Mouse (Mus musculus): ENCODE data around the gene Mfng. TPM values are rescaled to one million over a fixed set of nuclear protein-coding genes. Genes with fewer than 3 reads are reported as not detected.
A peak's percentile ranks its signal among the peaks of the same experiment; 100 is the strongest.

The Mfng gene
- polyA plus RNA-seq, 1 experiment from 2014 or later, result 113 TPM

- Histone ChIP-seq H3K4me2 (ENCODE audit: low read depth, low read length, severe bottlenecking) (no peak overlapping the region), H3K27me3 (ENCODE audit: control insufficient read depth, insufficient read depth, low read length) (no peaks in the 10 kb centered on the region), H3K9ac (ENCODE audit: low read length) (no peak overlapping the region), H3K4me1 (replicated peaks; ENCODE audit: control insufficient read depth, insufficient read depth, low read length) (no peaks in the 10 kb centered on the region), H3K27ac (ENCODE audit: low read depth, low read length) (no peak overlapping the region), H3K9me3 (ENCODE audit: control insufficient read depth, low read length) (no peaks in the 10 kb centered on the region), H3K36me3 (ENCODE audit: control insufficient read depth, insufficient read depth, low read length) (no peaks in the 10 kb centered on the region), H3K4me3 (ENCODE audit: low read depth, low read length) (no peak overlapping the region)
- DNase-seq (ENCODE audit: low spot score) (peak; percentile 94), ATAC-seq (replicated peaks; ENCODE audit: low FRiP score) (no peak)
- 3% methylated on average over 5 of the region's 5 CpGs for WGBS
Observed at GRCm38 (mm10) chr15:78744206-78744605, 29.1 kb downstream of the Mfng start.

GRCm38 (mm10) chr15:78742831-78743230 lies 30.4 kb downstream of the Mfng start:
- no peaks in the 10 kb centered on the region for H3K36me3 ChIP-seq (ENCODE audit: control insufficient read depth, insufficient read depth, low read length)
- no peak overlapping the region for H3K27ac ChIP-seq (ENCODE audit: low read depth, low read length)
- 75% methylated on average over 6 of the region's 10 CpGs for WGBS
- no peak for DNase-seq (ENCODE audit: low spot score)
- no peak overlapping the region for H3K9ac ChIP-seq (ENCODE audit: low read length)
- no peak overlapping the region for H3K4me2 ChIP-seq (ENCODE audit: low read depth, low read length, severe bottlenecking)
- H3K4me3 ChIP-seq (ENCODE audit: low read depth, low read length), result no peak overlapping the region
- no peak for ATAC-seq (replicated peaks; ENCODE audit: low FRiP score)
- no peaks in the 10 kb centered on the region for H3K9me3 ChIP-seq (ENCODE audit: control insufficient read depth, low read length)
- no peaks in the 10 kb centered on the region for H3K27me3 ChIP-seq (ENCODE audit: control insufficient read depth, insufficient read depth, low read length)
- H3K4me1 ChIP-seq (replicated peaks; ENCODE audit: control insufficient read depth, insufficient read depth, low read length), result no peaks in the 10 kb centered on the region

GRCm38 (mm10) chr15:78740662-78741061 lies 32.6 kb downstream of the Mfng start:
- H3K36me3 ChIP-seq (ENCODE audit: control insufficient read depth, insufficient read depth, low read length), result no peaks in the 10 kb centered on the region
- 78% methylated on average over 12 of the region's 12 CpGs for WGBS
- no peak for DNase-seq (ENCODE audit: low spot score)
- peaks cover 6% of the 10 kb centered on the region; the same call in 1 of the 2 replicates for H3K4me1 ChIP-seq (replicated peaks; ENCODE audit: control insufficient read depth, insufficient read depth, low read length)
- no peaks in the 10 kb centered on the region for H3K27me3 ChIP-seq (ENCODE audit: control insufficient read depth, insufficient read depth, low read length)
- H3K4me3 ChIP-seq (ENCODE audit: low read depth, low read length), result no peak overlapping the region
- ATAC-seq (replicated peaks; ENCODE audit: low FRiP score), result no peak
- H3K27ac ChIP-seq (ENCODE audit: low read depth, low read length), result no peak overlapping the region
- no peak overlapping the region for H3K9ac ChIP-seq (ENCODE audit: low read length)
- H3K4me2 ChIP-seq (ENCODE audit: low read depth, low read length, severe bottlenecking), result no peak overlapping the region
- no peaks in the 10 kb centered on the region for H3K9me3 ChIP-seq (ENCODE audit: control insufficient read depth, low read length)

- Histone ChIP-seq H3K27ac (ENCODE audit: low read depth, low read length) (no peak overlapping the region), H3K9me3 (ENCODE audit: control insufficient read depth, low read length) (no peaks in the 10 kb centered on the region), H3K36me3 (ENCODE audit: control insufficient read depth, insufficient read depth, low read length) (no peaks in the 10 kb centered on the region), H3K4me3 (ENCODE audit: low read depth, low read length) (no peak overlapping the region), H3K4me2 (ENCODE audit: low read depth, low read length, severe bottlenecking) (no peak overlapping the region), H3K4me1 (replicated peaks; ENCODE audit: control insufficient read depth, insufficient read depth, low read length) (peaks cover 8% of the 10 kb centered on the region; the same call in 1 of the 2 replicates), H3K27me3 (ENCODE audit: control insufficient read depth, insufficient read depth, low read length) (no peaks in the 10 kb centered on the region), H3K9ac (ENCODE audit: low read length) (no peak overlapping the region)
- DNase-seq (ENCODE audit: low spot score) (no peak), ATAC-seq (replicated peaks; ENCODE audit: low FRiP score) (no peak)
- 73% methylated on average over 6 of the region's 6 CpGs for WGBS
Observed at GRCm38 (mm10) chr15:78737146-78737545, 36.1 kb downstream of the Mfng start.

GRCm38 (mm10) chr15:78736681-78737100 lies 36.6 kb downstream of the Mfng start:
- Histone ChIP-seq H3K27ac (ENCODE audit: low read depth, low read length) (no peak overlapping the region), H3K4me2 (ENCODE audit: low read depth, low read length, severe bottlenecking) (no peak overlapping the region), H3K9me3 (ENCODE audit: control insufficient read depth, low read length) (no peaks in the 10 kb centered on the region), H3K36me3 (ENCODE audit: control insufficient read depth, insufficient read depth, low read length) (no peaks in the 10 kb centered on the region), H3K4me3 (ENCODE audit: low read depth, low read length) (no peak overlapping the region), H3K27me3 (ENCODE audit: control insufficient read depth, insufficient read depth, low read length) (no peaks in the 10 kb centered on the region), H3K9ac (ENCODE audit: low read length) (no peak overlapping the region), H3K4me1 (replicated peaks; ENCODE audit: control insufficient read depth, insufficient read depth, low read length) (peaks cover 8% of the 10 kb centered on the region; the same call in 1 of the 2 replicates)
- no peak for DNase-seq (ENCODE audit: low spot score)
- WGBS, result 52% methylated on average over 7 of the region's 7 CpGs
- no peak for ATAC-seq (replicated peaks; ENCODE audit: low FRiP score)

GRCm38 (mm10) chr15:78736181-78736579 lies 37.1 kb downstream of the Mfng start:
- Histone ChIP-seq H3K4me3 (ENCODE audit: low read depth, low read length) (no peak overlapping the region), H3K9me3 (ENCODE audit: control insufficient read depth, low read length) (no peaks in the 10 kb centered on the region), H3K4me2 (ENCODE audit: low read depth, low read length, severe bottlenecking) (no peak overlapping the region), H3K9ac (ENCODE audit: low read length) (no peak overlapping the region), H3K27ac (ENCODE audit: low read depth, low read length) (no peak overlapping the region), H3K4me1 (replicated peaks; ENCODE audit: control insufficient read depth, insufficient read depth, low read length) (peaks cover 8% of the 10 kb centered on the region; the same call in 1 of the 2 replicates), H3K36me3 (ENCODE audit: control insufficient read depth, insufficient read depth, low read length) (no peaks in the 10 kb centered on the region), H3K27me3 (ENCODE audit: control insufficient read depth, insufficient read depth, low read length) (no peaks in the 10 kb centered on the region)
- DNase-seq (ENCODE audit: low spot score) (no peak), ATAC-seq (replicated peaks; ENCODE audit: low FRiP score) (no peak)
- 65% methylated on average over 3 of the region's 3 CpGs for WGBS

GRCm38 (mm10) chr15:78735431-78736180 lies 37.7 kb downstream of the Mfng start:
- no peaks in the 10 kb centered on the region for H3K9me3 ChIP-seq (ENCODE audit: control insufficient read depth, low read length)
- H3K27me3 ChIP-seq (ENCODE audit: control insufficient read depth, insufficient read depth, low read length), result no peaks in the 10 kb centered on the region
- peak overlapping the region; percentile 17; the same call in 1 of the 2 replicates for H3K9ac ChIP-seq (ENCODE audit: low read length)
- WGBS, result 44% methylated on average over 17 of the region's 17 CpGs
- H3K4me3 ChIP-seq (ENCODE audit: low read depth, low read length), result no peak overlapping the region
- no peaks in the 10 kb centered on the region for H3K36me3 ChIP-seq (ENCODE audit: control insufficient read depth, insufficient read depth, low read length)
- peak overlapping the region; percentile 39; the same call in 1 of the 2 replicates for H3K27ac ChIP-seq (ENCODE audit: low read depth, low read length)
- DNase-seq (ENCODE audit: low spot score), result no peak
- ATAC-seq (replicated peaks; ENCODE audit: low FRiP score), result 0 out of 2 replicates have a peak, but pooled peaks have one; percentile 15
- no peak overlapping the region for H3K4me2 ChIP-seq (ENCODE audit: low read depth, low read length, severe bottlenecking)
- peaks cover 8% of the 10 kb centered on the region; the same call in 1 of the 2 replicates for H3K4me1 ChIP-seq (replicated peaks; ENCODE audit: control insufficient read depth, insufficient read depth, low read length)

- Histone ChIP-seq H3K9ac (ENCODE audit: low read length) (no peak overlapping the region), H3K27me3 (ENCODE audit: control insufficient read depth, insufficient read depth, low read length) (no peaks in the 10 kb centered on the region), H3K36me3 (ENCODE audit: control insufficient read depth, insufficient read depth, low read length) (no peaks in the 10 kb centered on the region), H3K4me2 (ENCODE audit: low read depth, low read length, severe bottlenecking) (no peak overlapping the region), H3K4me1 (replicated peaks; ENCODE audit: control insufficient read depth, insufficient read depth, low read length) (peaks cover 8% of the 10 kb centered on the region; the same call in 1 of the 2 replicates), H3K27ac (ENCODE audit: low read depth, low read length) (no peak overlapping the region), H3K4me3 (ENCODE audit: low read depth, low read length) (no peak overlapping the region), H3K9me3 (ENCODE audit: control insufficient read depth, low read length) (no peaks in the 10 kb centered on the region)
- ATAC-seq (replicated peaks; ENCODE audit: low FRiP score), result no peak
- DNase-seq (ENCODE audit: low spot score), result no peak
- 45% methylated on average over 4 of the region's 4 CpGs for WGBS
Observed at GRCm38 (mm10) chr15:78731830-78732229, 41.4 kb downstream of the Mfng start.

All from forebrain, embryonic 11.5 days (tissue).